Mouse (Mus musculus) liver, postnatal 0 days (tissue): ENCODE data around the gene Ccdc9b. TPM values are rescaled to one million over a fixed set of nuclear protein-coding genes. Genes with fewer than 3 reads are reported as not detected.

Experiments
- ATAC-seq: fragments of 200-750 bp; cut with Nextera tagmentation; 2 replicates; pipeline ENCODE4 v1.8.0; 2017; ENCODE audit warnings: mild to moderate bottlenecking, moderate library complexity
- DNase-seq: peaks from one replicate; pipeline ENCODE4 v3.0.0-alpha.2; 2016
- H3K27ac ChIP-seq: fragments of 300-500 bp; sonication (generic); 2 replicates; pipeline ENCODE4 v1.5.1; 2014; ENCODE audit warnings: antibody characterized with exemption, moderate library complexity, mild to moderate bottlenecking, low read depth
- H3K27me3 ChIP-seq: fragments of 300-500 bp; sonication (generic); 2 replicates; pipeline ENCODE4 v1.6.1; 2014; ENCODE audit warnings: low read length, control low read depth, mixed read lengths; ENCODE audit not compliant: insufficient read depth
- H3K36me3 ChIP-seq: fragments of 300-500 bp; sonication (generic); replicated peaks from 2 replicates; pipeline ENCODE4 v1.6.1; 2014; ENCODE audit warnings: mild to moderate bottlenecking, control low read depth, low read length, moderate library complexity, mixed read lengths; ENCODE audit not compliant: insufficient read depth
- H3K4me1 ChIP-seq: fragments of 300-500 bp; sonication (generic); 2 replicates; pipeline ENCODE4 v1.6.1; 2014; ENCODE audit warnings: antibody characterized with exemption, mild to moderate bottlenecking, control low read depth; ENCODE audit not compliant: insufficient read depth
- H3K4me2 ChIP-seq: fragments of 300-500 bp; sonication (generic); 2 replicates; pipeline ENCODE4 v1.6.1; 2014; ENCODE audit warnings: low read depth, mild to moderate bottlenecking, low read length, moderate library complexity, mixed read lengths
- H3K4me3 ChIP-seq: fragments of 300-500 bp; sonication (generic); 2 replicates; pipeline ENCODE4 v1.5.1; 2014; ENCODE audit warnings: low read depth, low read length
- H3K9ac ChIP-seq: fragments of 300-500 bp; sonication (generic); replicated peaks from 2 replicates; pipeline ENCODE4 v1.6.1; 2014; ENCODE audit warnings: mild to moderate bottlenecking, moderate library complexity
- H3K9me3 ChIP-seq: fragments of 300-500 bp; sonication (generic); 2 replicates; pipeline ENCODE4 v1.6.1; 2016; ENCODE audit warnings: mild to moderate bottlenecking, control low read depth, low read length, mixed read lengths
- CTCF ChIP-seq: sonication (generic); IDR thresholded peaks from 2 replicates; pipeline ENCODE4 v1.5.1; 2016; ENCODE audit warnings: antibody characterized with exemption, low read depth
- EP300 ChIP-seq: IDR thresholded peaks from 2 replicates; pipeline ENCODE4 v1.6.1; 2016; ENCODE audit warnings: antibody characterized with exemption, low read depth, mild to moderate bottlenecking
- WGBS: fragments of 180-500 bp; shearing (Covaris S2); extraction: QIAGEN DNeasy Blood & Tissue Kit; methylation state at CpG from one replicate; pipeline ENCODE4 v1.1.7; 2014; ENCODE audit not compliant: insufficient replicate concordance; 5-methylcytosine and 5-hydroxymethylcytosine counted together
- polyA plus RNA-seq: library from polyadenylated mRNA; unstranded; fragments of >200 nt; fragmentation: Nextera tagmentation; extraction: Ambion mirVana; gene quantifications from 2 replicates; pipeline ENCODE4 v1.2.1, GENCODE M21; 2015

The Ccdc9b gene
- polyA plus RNA-seq, 1 experiment from 2014 or later, result 0.52 TPM

GRCm38 (mm10) chr2:118774536-118774935 is 12.1 kb upstream of the Ccdc9b start:
- no peak for TF ChIP-seq EP300
- no peak for TF ChIP-seq CTCF
- 49% methylated on average over 2 of the region's 2 CpGs for WGBS
- Histone ChIP-seq H3K9ac (no peak overlapping the region), H3K27ac (no peak overlapping the region), H3K27me3 (no peaks in the 10 kb centered on the region), H3K4me1 (peaks cover 5% of the 10 kb centered on the region), H3K4me2 (no peak overlapping the region), H3K4me3 (no peak overlapping the region), H3K36me3 (no peaks in the 10 kb centered on the region), H3K9me3 (no peaks in the 10 kb centered on the region)
- ATAC-seq (no peak), DNase-seq (no peak)

GRCm38 (mm10) chr2:118772158-118772874 is 9.9 kb upstream of the Ccdc9b start, which contains the start of gene Phgr1:
Gene Phgr1 (plus strand): TSS chr2:118772769.
- Histone ChIP-seq H3K9me3 (no peaks in the 10 kb centered on the region), H3K27me3 (no peaks in the 10 kb centered on the region), H3K36me3 (no peaks in the 10 kb centered on the region), H3K4me3 (no peak within 1 kb of the TSS), H3K4me2 (no peak within 1 kb of the TSS), H3K9ac (no peak within 1 kb of the TSS), H3K4me1 (no peaks in the 10 kb centered on the region), H3K27ac (no peak within 1 kb of the TSS)
- ATAC-seq (no peak), DNase-seq (no peak)
- no peak for TF ChIP-seq EP300
- no peak for TF ChIP-seq CTCF
- 59% methylated on average over 6 of the region's 6 CpGs for WGBS

- Histone ChIP-seq H3K27ac (no peak overlapping the region), H3K9ac (no peak overlapping the region)
- ATAC-seq, result no peak
Observed at GRCm38 (mm10) chr2:118766041-118767033, 3.9 kb upstream of the Ccdc9b start.

GRCm38 (mm10) chr2:118764875-118765274 is 2.4 kb upstream of the Ccdc9b start:
- Histone ChIP-seq H3K9ac (no peak overlapping the region), H3K4me1 (peaks cover 30% of the 10 kb centered on the region)
- WGBS, result 79% methylated on average over 5 of the region's 5 CpGs

More at GRCm38 (mm10) chr2:118766041-118767033, 3.9 kb upstream of the Ccdc9b start:
- Histone ChIP-seq H3K9me3 (no peaks in the 10 kb centered on the region), H3K4me3 (no peak overlapping the region), H3K4me2 (no peak overlapping the region), H3K27me3 (0 out of 2 replicates have a peak, but pooled peaks cover 6% of the 10 kb centered on the region), H3K36me3 (no peaks in the 10 kb centered on the region), H3K4me1 (peaks cover 27% of the 10 kb centered on the region)
- peak; percentile 23 for DNase-seq
- TF ChIP-seq CTCF (peak; percentile 50), EP300 (no peak)
- 57% methylated on average over 10 of the region's 10 CpGs for WGBS

GRCm38 (mm10) chr2:118764094-118764831 is 1.8 kb upstream of the Ccdc9b start:
- Histone ChIP-seq H3K9me3 (no peaks in the 10 kb centered on the region), H3K9ac (no peak overlapping the region), H3K4me2 (no peak overlapping the region), H3K4me1 (peaks cover 36% of the 10 kb centered on the region), H3K36me3 (no peaks in the 10 kb centered on the region), H3K4me3 (no peak overlapping the region), H3K27me3 (0 out of 2 replicates have a peak, but pooled peaks cover 9% of the 10 kb centered on the region), H3K27ac (peak overlapping the region; percentile 12; the same call in 1 of the 2 replicates)
- TF ChIP-seq EP300, result no peak
- peak; percentile 75 for TF ChIP-seq CTCF
- ATAC-seq (no peak), DNase-seq (peak; percentile 64)
- 30% methylated on average over 10 of the region's 11 CpGs for WGBS

More at GRCm38 (mm10) chr2:118764875-118765274, 2.4 kb upstream of the Ccdc9b start:
- Histone ChIP-seq H3K4me3 (no peak overlapping the region), H3K4me2 (no peak overlapping the region), H3K9me3 (no peaks in the 10 kb centered on the region), H3K36me3 (no peaks in the 10 kb centered on the region), H3K27me3 (0 out of 2 replicates have a peak, but pooled peaks cover 6% of the 10 kb centered on the region), H3K27ac (no peak overlapping the region)
- ATAC-seq, result no peak
- DNase-seq, result no peak
- no peak for TF ChIP-seq CTCF
- TF ChIP-seq EP300, result no peak
